Mouse (Mus musculus): Measurements from ENCODE around the gene Ppm1e. TPM values are rescaled to one million over a fixed set of nuclear protein-coding genes. Genes with fewer than 3 reads are reported as not detected.
"Not testable (repeated sequence)": the region's sequence is repeated elsewhere in the genome, so short reads cannot be mapped to it uniquely, and the experiment has no call there.

Gene Ppm1e
- total RNA-seq, 1 experiment from 2014 or later: 4.8 TPM

DNA sequence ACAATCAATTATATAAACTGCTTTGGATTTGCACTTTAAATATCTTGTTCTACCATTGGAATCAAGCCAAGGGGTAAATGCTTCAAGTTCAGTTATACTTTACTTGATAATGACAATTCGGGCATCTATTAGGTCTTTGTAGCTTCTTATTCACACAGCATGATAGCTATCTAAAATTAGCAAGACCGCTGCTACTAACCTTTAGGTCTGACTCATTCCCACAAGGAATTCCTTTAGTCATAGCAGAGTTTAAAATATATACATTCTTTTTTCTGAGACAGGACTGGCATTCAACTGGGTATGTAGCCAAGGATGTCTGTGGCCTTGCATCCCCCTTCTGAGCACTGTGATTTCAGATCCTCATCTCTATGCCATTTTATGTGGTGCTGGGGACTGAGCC is 48.5 kb downstream of the Ppm1e start:
- ATAC-seq (replicated peaks; ENCODE audit: low read depth, poor library complexity, severe bottlenecking): no peak

DNA sequence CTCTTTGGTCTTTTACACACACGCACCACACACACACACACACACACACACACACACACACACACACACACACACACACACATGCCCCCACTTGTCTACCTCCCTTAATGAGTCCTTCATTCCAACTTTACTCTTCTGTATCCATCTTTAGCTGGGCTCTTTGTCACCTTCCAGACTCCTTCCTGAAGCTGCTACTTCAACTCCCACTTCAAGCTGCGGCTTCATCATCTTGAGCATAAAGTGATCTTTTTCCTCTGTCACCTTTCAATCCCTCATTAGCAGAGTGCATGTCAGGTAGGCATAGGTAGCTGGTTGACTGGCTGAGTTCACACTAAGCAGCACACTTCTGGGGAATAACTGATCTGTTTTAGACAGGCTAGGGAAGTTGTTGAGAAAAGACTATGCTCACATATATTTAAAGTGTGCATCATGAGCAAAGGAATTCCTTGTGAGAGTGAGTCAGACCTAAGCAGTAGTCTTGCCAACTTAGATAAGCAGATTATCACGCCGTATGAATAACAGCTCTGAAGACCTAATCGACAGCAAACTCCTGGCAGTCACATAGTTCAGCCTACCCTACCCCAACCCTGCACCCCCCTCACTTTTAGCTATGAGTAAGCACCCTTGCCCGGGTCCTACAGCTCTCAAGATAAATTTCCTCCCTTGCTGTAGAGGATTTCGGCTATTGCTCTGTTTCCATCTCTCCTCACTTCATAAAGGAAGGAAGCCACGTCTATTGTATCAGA is 49.3 kb downstream of the Ppm1e start:
- peak; percentile 68 for ATAC-seq (replicated peaks; ENCODE audit: low read depth, poor library complexity, severe bottlenecking)

DNA sequence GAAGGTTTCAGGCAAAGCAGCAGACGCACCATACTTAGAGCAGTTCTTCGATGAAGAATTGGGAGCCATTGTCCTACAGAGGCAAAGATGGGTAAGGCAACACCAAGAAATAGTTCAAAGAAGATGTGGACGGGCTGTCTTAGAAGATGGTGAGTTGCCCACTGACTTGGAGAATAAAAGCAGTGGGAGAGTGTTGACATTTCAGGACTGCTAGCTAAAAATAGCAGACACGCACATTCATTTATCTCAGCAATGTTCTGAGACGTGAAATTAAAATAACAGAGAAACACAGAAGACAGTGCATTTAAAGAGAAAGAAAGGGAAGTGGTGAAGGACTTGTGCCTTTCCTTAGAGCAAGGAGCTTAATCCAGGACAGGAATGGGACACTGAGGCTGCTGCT is 59.8 kb downstream of the Ppm1e start:
- no peak for ATAC-seq (replicated peaks; ENCODE audit: low read depth, poor library complexity, severe bottlenecking)

DNA sequence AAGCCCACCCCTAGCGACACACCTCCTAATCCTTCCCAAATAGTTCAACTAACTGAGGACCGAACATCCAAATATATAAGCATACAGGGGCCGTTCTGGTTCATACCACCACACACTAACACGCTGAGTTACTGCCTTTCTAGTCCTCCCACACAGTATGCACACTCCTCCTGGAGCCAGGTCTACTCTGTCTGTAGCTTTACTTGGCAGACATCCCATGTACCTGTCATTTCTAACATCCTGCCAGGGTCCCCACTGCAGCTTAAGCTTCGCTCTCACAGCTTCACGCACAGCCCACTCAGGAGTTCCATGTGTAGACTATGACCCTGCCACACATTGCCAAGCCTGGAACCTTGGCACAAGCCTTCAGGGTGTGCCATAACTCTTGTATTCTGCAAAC is 62.4 kb downstream of the Ppm1e start:
- ATAC-seq (replicated peaks; ENCODE audit: low read depth, poor library complexity, severe bottlenecking): no peak

DNA sequence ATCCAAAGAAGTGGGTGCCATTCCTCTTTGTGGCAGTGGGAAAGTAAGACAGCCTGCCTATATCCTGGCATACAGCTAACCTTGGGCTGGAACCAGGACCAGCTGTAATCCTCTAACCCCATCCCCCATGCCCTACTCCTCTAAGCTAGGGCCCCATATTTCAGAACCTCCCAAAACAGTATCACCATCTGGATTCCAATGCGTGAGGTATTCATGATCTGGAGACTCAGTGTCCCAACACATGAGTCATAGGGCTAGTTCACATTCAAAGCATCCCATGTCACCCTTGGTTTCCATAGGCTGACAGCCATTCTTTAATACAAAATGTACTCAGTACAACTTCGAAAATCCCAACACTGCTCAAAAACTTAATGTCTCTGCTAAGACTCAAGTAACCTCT is 63.2 kb downstream of the Ppm1e start:
- ATAC-seq (replicated peaks; ENCODE audit: low read depth, poor library complexity, severe bottlenecking): no peak

DNA sequence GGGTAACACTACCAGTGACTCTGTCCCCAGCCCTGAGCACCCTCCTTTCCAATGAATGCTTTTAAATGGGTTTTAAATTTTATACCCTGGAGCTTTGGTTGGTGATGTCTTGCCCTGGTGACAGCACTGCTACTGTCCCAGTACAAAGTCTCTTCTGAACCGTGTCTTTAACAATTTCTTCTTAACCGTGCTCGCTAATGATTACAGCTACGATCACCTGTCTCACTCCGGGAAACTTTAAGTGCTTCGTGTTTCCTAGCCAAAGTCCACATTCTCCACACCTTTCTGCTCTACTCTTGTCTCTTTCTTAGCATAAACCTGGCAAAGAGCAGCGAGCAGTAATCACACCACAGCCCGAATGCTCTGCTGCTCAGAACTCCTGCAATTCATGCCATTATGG is 69.5 kb downstream of the Ppm1e start:
- no peak for ATAC-seq (replicated peaks; ENCODE audit: low read depth, poor library complexity, severe bottlenecking)

DNA sequence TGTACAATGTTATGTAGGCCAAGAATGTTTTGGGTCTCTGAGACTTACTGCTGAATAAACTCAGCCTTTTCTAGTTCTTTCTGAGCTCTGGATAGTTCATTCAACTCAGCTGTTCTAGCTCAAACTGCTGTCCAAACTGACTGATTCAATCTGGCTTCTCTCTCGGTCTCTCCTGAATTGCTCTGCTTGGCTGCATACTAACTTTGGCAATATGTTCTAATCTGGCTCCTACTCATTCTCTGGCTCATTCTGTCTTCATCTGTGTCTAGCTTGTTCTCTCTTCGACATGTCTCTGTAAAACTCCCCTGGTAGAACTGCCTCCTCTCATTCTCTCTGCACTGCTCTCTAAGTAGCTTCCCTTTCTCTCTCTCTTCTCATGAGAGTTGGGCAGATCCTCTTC is 72.6 kb downstream of the Ppm1e start:
- ATAC-seq (replicated peaks; ENCODE audit: low read depth, poor library complexity, severe bottlenecking): no peak

DNA sequence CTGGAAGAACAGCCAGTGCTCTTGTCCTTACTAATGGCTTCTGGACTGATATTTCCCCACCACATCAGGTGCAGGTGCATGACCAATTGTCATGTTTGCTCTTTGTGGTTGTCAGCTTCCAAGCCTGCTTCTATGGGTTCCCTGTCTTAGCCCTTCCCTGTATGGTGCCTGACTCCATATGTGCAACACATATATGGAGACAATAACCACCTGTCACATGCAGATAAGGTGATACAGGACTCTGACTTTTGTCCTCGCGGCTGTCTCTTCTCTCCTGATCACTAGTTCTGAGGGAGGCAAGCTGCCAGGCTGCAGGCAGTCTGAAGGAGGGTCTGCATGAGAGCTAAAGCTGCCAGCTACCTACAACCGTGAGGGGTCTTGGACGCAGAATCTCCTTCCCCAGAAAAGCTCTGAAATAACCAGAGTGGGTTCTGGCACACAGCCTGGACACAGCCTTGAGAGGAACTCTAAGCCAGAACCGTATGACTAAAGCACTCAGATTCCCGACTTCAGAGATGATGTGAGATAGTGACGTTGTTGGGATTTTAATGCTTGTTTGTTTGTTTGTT is 76.8 kb downstream of the Ppm1e start:
- ATAC-seq (replicated peaks; ENCODE audit: low read depth, poor library complexity, severe bottlenecking): no peak

DNA sequence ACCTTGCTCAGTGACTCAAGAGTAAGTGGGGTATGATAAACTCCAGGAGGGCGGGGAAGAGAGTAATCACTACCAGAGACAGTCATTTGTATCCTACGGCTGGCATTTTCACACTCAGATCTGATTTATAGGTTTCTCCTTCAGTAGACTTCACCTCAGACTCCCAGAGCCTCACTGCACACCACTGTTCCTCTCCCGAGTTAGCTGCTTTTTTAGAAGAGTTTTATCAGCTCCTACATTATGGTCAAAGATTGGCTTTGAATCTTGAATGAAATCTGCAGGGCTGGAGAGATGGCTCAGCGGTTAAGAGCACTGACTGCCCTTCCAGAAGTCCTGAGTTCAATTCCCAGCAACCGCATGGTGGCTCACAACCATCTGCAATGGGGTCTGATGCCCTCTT is 79.4 kb downstream of the Ppm1e start:
- ATAC-seq (replicated peaks; ENCODE audit: low read depth, poor library complexity, severe bottlenecking): no peak

DNA sequence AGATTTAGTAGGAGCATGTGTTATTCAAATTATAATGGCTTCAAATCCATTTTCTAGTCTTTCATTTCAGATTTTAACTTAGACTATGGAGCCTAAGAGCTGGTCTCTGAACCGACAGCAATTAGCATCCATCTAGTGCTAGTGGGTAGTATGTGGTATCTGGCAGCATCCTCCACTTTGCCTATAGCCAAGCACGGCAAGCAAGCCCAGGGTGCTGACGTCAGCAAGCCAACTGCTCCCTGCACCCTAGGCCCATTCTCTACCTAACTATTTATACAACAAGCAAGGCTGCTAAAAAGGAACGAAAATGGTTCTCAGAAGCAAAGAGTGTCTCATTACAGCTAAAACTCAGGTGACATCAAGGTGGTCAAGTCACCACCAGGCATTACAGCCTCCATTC is 80.0 kb downstream of the Ppm1e start:
- no peak for ATAC-seq (replicated peaks; ENCODE audit: low read depth, poor library complexity, severe bottlenecking)

DNA sequence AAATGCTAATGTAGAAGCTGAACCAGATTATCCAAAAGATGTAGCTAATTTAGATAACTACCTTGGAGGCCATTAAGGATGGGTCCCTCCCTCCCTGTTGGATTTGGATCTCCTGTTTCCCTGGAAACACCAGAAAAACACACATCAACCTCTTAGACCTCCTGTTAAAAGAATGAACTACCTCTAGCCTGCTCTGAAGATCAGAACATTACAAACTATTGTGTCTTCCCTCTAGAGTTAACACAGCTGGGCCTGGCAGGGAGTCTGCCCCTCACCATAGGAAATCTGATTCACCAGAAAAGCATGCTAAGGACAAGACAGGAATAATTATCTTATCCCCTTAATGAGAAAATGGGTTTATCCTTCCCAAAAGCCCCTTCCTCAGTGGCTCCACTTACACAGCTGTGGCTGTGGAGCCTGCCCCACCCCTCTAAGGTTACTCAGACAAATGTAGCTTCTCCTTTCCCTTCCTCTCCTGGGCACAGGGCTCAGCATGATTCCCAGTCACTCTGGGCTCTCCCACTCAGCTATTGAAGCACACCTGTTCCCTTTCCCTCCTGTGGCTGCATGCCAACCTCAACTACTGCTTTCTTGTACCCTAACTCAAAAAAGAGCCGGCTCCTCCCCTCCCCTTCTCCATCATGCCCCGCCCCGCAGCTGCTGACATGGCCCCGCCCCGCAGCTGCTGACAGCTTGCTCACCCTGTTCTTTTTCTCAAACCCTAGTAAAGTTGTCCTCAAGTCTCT is 82.4 kb downstream of the Ppm1e start:
- peak; percentile 58 for ATAC-seq (replicated peaks; ENCODE audit: low read depth, poor library complexity, severe bottlenecking)

DNA sequence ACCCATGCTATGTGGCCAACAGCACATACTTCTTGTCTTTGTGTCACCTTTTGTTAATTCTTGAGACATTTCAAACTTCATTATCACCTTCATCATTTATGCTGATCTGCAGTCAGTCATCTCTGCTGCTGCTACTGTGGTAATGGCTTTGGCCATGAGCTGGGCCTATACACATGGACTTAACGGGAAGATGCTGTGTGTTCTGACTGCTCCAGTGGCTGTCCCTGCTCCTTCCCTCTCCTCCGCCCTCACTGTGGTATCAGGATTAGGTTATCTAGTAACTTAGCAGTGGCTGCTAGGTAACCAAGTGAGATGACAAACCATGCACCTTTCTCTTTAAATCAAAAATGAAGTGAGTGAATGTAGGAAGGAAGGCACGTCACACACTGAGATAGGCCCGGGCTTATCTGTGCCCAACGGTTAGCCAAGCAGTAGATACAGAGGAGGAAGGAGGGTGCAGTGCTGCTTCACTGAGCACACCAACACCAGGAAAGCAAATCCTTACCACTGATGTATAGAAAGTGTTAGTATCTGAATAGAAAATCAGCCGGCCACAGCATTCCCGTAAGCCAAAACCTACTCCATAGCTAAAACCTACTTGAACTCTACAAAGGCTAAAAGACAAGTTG is 83.3 kb downstream of the Ppm1e start:
- peak; percentile 58; the same call in 1 of the 2 replicates for ATAC-seq (replicated peaks; ENCODE audit: low read depth, poor library complexity, severe bottlenecking)

DNA sequence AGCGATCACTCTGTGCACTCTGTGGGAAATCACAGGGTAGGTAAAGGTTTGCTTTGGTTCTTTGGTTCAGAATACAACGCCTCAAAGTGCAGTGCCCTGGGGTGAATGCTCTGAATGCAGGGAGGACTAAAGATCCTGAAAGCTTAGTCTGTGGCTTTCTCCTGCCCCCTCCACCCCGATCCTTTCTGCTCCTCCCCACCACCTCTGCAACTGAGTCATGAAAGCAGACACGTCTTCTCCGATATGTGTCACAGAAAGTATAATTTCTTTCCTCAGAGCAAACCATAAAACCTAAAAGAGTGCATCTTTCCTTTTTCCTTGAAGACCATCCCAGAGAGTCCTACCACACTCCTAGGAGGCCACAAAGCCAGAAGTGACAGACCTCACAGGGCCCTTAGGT is 86.1 kb downstream of the Ppm1e start:
- no peak for ATAC-seq (replicated peaks; ENCODE audit: low read depth, poor library complexity, severe bottlenecking)

DNA sequence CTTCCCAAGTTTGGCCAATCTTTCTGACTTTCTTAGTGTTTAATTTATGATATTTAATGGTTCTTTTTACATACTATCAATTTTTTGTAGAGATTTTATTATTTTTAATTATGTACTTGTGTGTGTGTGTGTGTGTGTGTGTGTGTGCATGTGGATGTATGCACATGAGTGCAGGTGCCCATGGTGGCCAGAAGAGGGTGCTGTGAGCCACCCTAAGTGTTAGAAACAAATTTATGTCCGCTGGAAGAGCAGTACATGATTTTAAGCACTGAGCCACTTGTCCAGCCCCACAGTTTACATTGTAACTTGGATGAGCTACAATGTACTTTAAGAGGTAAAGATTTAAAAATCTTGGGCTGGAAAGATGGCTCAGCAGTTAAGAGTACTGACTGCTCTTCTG is 87.3 kb downstream of the Ppm1e start:
- ATAC-seq (replicated peaks; ENCODE audit: low read depth, poor library complexity, severe bottlenecking): no peak

DNA sequence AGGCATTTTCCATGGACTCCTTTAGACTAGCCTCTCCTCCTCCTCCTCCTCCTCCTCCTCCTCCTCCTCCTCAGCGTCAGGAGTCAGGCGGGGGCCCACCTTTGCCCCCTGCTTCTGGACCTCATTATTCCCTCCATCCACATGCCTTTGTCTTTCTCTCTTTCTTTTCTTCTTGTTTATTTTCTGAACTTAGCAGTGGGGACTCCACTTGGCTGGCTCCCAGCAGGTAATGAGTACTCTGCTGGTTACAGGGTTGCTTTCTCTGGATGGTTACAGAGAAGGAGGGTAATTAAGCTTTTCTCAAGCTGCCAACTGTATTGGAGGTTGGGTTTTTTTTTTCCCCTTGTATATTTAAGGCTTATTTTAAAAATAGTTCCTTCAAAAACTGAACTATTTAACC is 87.9 kb downstream of the Ppm1e start:
- no peak for ATAC-seq (replicated peaks; ENCODE audit: low read depth, poor library complexity, severe bottlenecking)

DNA sequence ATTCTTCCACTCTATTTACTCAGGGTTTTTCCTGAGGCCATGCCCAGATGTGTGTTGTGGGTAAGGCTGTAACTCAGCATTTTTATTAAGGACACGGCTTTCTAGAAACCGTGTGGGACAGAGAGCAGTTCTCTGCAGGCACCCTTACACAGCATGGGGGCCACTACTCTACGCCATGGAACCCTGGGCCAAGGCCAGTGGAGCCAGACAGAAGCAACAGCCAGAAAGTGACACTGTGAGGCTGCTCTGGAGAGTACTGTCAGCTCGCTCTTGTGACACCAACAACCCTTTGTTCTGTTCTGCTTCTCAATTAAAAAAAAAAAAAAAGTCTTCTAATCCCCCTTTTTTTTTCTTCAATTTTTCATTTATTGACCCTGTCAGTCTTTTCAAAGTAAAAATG is 88.4 kb downstream of the Ppm1e start:
- no peak for ATAC-seq (replicated peaks; ENCODE audit: low read depth, poor library complexity, severe bottlenecking)

DNA sequence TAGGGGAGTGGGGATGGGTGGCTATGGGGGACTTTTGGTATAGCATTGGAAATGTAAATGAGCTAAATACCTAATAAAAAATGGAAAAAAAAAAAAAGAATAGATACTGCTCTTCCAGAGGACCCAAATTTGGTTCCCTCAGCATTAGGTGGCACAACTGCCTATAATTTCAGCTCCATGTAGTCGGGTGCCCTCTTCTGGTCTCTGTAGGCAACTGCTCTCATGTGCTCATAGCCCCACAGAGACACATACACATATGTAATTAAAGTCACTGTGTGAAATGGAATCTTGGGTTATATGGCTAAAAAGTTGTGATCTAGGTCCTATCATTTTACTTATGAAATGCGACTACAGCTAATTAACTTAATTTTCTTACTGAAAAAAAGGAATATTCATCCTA is 90.0 kb downstream of the Ppm1e start:
- ATAC-seq (replicated peaks; ENCODE audit: low read depth, poor library complexity, severe bottlenecking): no peak

DNA sequence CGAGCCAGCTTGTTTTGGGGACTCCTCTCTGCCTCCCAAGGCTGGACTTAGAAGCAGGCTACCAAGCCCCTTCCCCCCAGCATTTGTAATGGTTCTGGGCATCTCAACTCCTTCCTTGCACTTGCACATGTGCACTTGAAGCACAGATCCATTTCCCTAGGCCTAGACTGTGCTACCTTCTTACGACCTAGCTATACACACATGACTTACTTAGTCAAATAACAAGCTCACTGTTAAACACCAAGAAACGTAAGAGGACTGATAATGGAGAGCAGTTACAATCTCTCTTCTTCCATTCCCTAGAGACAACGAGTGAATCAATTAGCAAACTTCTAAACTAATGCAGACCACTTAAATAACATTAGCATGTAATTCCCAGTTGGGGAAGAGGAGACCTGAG is 92.6 kb downstream of the Ppm1e start:
- ATAC-seq (replicated peaks; ENCODE audit: low read depth, poor library complexity, severe bottlenecking): no peak

DNA sequence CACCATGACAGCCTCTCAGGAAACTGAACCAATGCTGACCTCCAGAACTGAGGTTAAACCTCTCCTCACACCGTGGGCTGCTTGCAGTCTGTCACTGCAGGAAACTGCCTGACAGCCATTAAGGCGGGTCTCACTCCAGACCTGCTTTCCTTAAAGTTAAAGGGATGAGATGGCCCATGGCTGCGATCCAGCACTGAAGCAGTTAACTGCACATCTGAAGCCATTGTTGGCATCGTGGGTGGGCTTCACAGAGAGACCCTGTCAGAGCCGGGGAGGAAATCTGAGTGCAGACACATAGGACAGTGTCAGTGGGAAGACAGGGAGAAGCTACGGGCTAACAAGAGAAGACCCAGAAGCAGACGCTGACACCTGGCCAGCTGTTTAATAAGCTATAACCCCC is 94.9 kb downstream of the Ppm1e start:
- peak; percentile 31; the same call in 1 of the 2 replicates for ATAC-seq (replicated peaks; ENCODE audit: low read depth, poor library complexity, severe bottlenecking)

DNA sequence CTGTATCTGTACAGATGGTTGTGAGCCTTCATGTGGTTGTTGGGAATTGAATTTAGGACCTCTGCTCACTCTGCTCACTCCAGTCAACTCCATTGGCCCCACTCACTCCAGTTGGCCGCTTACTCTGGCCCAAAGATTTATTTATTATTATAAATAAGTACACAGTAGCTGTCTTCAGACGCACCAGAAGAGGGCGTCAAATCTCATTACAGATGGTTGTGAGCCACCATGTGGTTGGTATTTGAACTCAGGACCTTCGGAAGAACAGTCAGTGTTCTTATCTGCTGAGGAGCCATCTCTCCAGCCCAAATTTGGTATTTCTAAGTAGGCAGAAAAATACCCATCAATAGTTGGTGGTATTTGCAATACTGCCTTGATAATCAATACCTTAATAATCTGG is 97.1 kb downstream of the Ppm1e start:
- not testable (repeated sequence) for ATAC-seq (replicated peaks; ENCODE audit: low read depth, poor library complexity, severe bottlenecking)

DNA sequence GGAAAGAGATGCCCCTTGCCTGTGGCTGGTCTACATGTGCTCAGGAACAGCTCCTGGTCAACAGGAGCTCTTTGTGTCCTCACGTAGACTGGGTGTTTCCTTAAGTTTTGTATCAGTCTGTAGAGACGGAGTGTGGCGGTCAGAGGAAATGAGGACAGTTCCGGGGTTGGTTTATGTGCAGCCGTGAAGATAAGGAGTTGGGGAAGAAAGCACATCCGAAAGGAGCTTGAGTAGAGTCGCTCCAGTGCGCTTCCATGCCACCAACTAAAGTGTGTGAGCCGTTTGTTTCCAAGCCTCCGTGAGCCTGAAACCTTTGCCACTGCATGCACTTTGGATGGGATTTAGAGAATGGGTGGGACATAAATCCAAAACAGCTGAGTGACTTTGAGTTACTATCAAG is 99.0 kb downstream of the Ppm1e start:
- peak; percentile 90 for ATAC-seq (replicated peaks; ENCODE audit: low read depth, poor library complexity, severe bottlenecking)

All from common myeloid progenitor, adult 5-6 weeks (primary cell).